Mouse (Mus musculus) ES-E14 (cell line): ENCODE results near the gene Lingo1.

Experiments
- CHD2 ChIP-seq: IDR thresholded peaks from 2 replicates; pipeline ENCODE4 v1.6.1; 2014; ENCODE audit warnings: mild to moderate bottlenecking, low read depth, low read length, inconsistent platforms
- HCFC1 ChIP-seq: IDR thresholded peaks from 2 replicates; pipeline ENCODE4 v1.6.1; 2012; ENCODE audit warnings: low read length, inconsistent platforms, borderline replicate concordance; ENCODE audit not compliant: insufficient read depth
- ZC3H11A ChIP-seq: IDR thresholded peaks from 2 replicates; pipeline ENCODE4 v1.6.1; 2012; ENCODE audit warnings: low read depth, mild to moderate bottlenecking, inconsistent platforms, low read length, borderline replicate concordance

DNA sequence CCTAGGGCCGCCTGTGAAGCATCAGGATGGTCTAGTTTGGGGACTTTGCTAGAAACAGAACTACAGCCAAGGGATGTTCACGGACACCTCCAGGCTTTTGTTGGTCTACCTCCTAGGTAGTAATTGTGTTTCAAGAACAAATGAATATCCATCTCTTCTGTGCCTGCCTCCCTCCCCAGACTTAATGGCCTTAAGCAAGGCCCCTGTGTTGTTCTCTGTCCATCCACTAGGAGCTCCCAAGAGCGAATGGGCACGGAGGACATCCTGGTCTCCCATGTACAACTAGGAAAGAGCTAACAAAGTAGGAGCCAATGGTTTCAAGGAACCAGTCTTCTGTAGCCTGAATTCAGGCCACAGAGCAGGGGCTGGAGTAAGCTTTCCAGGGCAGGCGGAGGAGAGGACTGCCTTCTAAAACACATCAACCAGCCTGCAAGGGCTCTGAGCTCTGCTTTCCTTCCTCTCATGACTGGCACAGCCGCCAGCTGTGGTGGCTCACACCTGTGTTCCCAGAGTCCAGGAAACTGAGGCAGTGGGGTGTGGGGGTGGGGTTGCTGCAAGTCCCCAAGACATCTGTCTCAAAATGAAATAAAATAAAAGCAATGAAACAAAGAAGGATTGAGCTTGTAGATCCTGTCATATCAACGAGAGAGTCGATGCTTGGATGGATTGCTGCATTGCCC lies 157.9 kb downstream of the Lingo1 start:
- TF ChIP-seq CHD2 = no peak
- no peak for TF ChIP-seq HCFC1
- no peak for TF ChIP-seq ZC3H11A
